Mouse (Mus musculus) gastrocnemius, adult 2 months (tissue): ENCODE data around the gene Vwce. TPM values are rescaled to one million over a fixed set of nuclear protein-coding genes. Genes with fewer than 3 reads are reported as not detected.
A peak's percentile ranks its signal among the peaks of the same experiment; 100 is the strongest.

Source experiments
- DNase-seq: peaks from one replicate; pipeline ENCODE4 v3.0.0; 2022
- H3K27ac ChIP-seq: fragments of 200-600 bp; 2 replicates; pipeline ENCODE4 v1.8.1; 2022; ENCODE audit warnings: mild to moderate bottlenecking
- H3K4me3 ChIP-seq: fragments of 200-600 bp; 2 replicates; pipeline ENCODE4 v1.8.1; 2022; ENCODE audit warnings: mild to moderate bottlenecking, moderate library complexity
- CTCF ChIP-seq: fragments of 200-600 bp; IDR thresholded peaks from 2 replicates; pipeline ENCODE4 v1.8.1; 2022; ENCODE audit warnings: antibody characterized with exemption, mild to moderate bottlenecking, moderate library complexity
- intact Hi-C: fragments of 180-260 bp; cut with DNase I; formaldehyde crosslinking; loops from one replicate; pipeline ENCODE4 v1.15.1; 2025
- total RNA-seq, 2 experiments: library from RNA; stranded (reverse); gene quantifications; 2 replicates each; pipeline ENCODE4 v1.2.3; 2021

The Vwce gene
- total RNA-seq, 2 experiments from 2014 or later: not detected

GRCm38 (mm10) chr19:10605293-10605900, 28.6 kb upstream of the Vwce start, which contains the start of the genes Ddb1 and Tkfc:
Gene Ddb1, plus strand, starts transcription at chr19:10605327.
Gene Tkfc, minus strand, starts transcription at chr19:10605654.
- intact Hi-C loops: loop anchor here (1.0 to 5.0 kb wide), 3 partner anchors 29 to 78 kb away; partner anchors contain the start of genes Cpsf7, Cyb561a3, Sdhaf2 and Tmem138
- peak within 1 kb of the TSS; percentile 100 for H3K4me3 ChIP-seq
- peak; percentile 99 for DNase-seq
- H3K27ac ChIP-seq: peak within 1 kb of the TSS; percentile 98
- peak; percentile 67 for TF ChIP-seq CTCF

GRCm38 (mm10) chr19:10605901-10606622, 28.0 kb upstream of the Vwce start:
- peak overlapping the region; percentile 98 for H3K27ac ChIP-seq
- H3K4me3 ChIP-seq: peak overlapping the region; percentile 100
- DNase-seq: no peak
- intact Hi-C loops: loop anchor here (1.0 to 5.0 kb wide), 3 partner anchors 29 to 79 kb away; partner anchors contain the start of genes Cpsf7, Cyb561a3, Sdhaf2 and Tmem138
- TF ChIP-seq CTCF: no peak

- H3K27ac ChIP-seq: no peak overlapping the region
- no peak overlapping the region for H3K4me3 ChIP-seq
- no peak for TF ChIP-seq CTCF
- DNase-seq: no peak
- intact Hi-C loops: loop anchor here (5.0 kb wide), 1 partner anchor 81 kb away; the partner anchor contains the start of genes Cpsf7 and Sdhaf2
These were observed 25.3 kb upstream of the Vwce start for GRCm38 (mm10) chr19:10608573-10609240.

- Histone ChIP-seq H3K27ac (0 out of 2 replicates have a peak overlapping the region, but pooled peaks have one; percentile 48), H3K4me3 (peak overlapping the region; percentile 68)
- intact Hi-C loops: no loop called here
- no peak for TF ChIP-seq CTCF
- peak; percentile 58 for DNase-seq
These were observed 882 bp downstream of the Vwce start for GRCm38 (mm10) chr19:10634872-10635318.

- Histone ChIP-seq H3K27ac (no peak overlapping the region), H3K4me3 (no peak overlapping the region)
- no peak for DNase-seq
- no peak for TF ChIP-seq CTCF
- intact Hi-C loops: no loop called here
These were observed 3.8 kb downstream of the Vwce start for GRCm38 (mm10) chr19:10637840-10638239.

- intact Hi-C loops: no loop called here
- H3K4me3 ChIP-seq: no peak overlapping the region
- H3K27ac ChIP-seq: no peak overlapping the region
- DNase-seq: no peak
- no peak for TF ChIP-seq CTCF
These were observed 6.1 kb downstream of the Vwce start for GRCm38 (mm10) chr19:10640080-10640479.

GRCm38 (mm10) chr19:10640589-10641378, 6.8 kb downstream of the Vwce start:
- Histone ChIP-seq H3K27ac (no peak overlapping the region), H3K4me3 (no peak overlapping the region)
- intact Hi-C loops: no loop called here
- no peak for DNase-seq
- TF ChIP-seq CTCF: no peak

GRCm38 (mm10) chr19:10645616-10646015, 11.6 kb downstream of the Vwce start:
- peak; percentile 36 for DNase-seq
- no peak overlapping the region for H3K27ac ChIP-seq
- intact Hi-C loops: no loop called here
- H3K4me3 ChIP-seq: no peak overlapping the region
- no peak for TF ChIP-seq CTCF

- intact Hi-C loops: no loop called here
- H3K27ac ChIP-seq: no peak overlapping the region
- H3K4me3 ChIP-seq: no peak overlapping the region
- TF ChIP-seq CTCF: no peak
- DNase-seq: peak; percentile 4
These were observed 14.1 kb downstream of the Vwce start for GRCm38 (mm10) chr19:10648156-10648555.

- no peak overlapping the region for H3K27ac ChIP-seq
- TF ChIP-seq CTCF: no peak
These were observed 22.0 kb downstream of the Vwce start for GRCm38 (mm10) chr19:10656058-10656457.

GRCm38 (mm10) chr19:10657742-10658141, 23.7 kb downstream of the Vwce start:
- peak; percentile 12 for DNase-seq
- H3K27ac ChIP-seq: no peak overlapping the region
- intact Hi-C loops: no loop called here
- H3K4me3 ChIP-seq: no peak overlapping the region
- no peak for TF ChIP-seq CTCF

More at GRCm38 (mm10) chr19:10656058-10656457, 22.0 kb downstream of the Vwce start:
- no peak overlapping the region for H3K4me3 ChIP-seq
- no peak for DNase-seq
- intact Hi-C loops: no loop called here

GRCm38 (mm10) chr19:10658406-10658805, 24.4 kb downstream of the Vwce start:
- TF ChIP-seq CTCF: no peak
- Histone ChIP-seq H3K4me3 (no peak overlapping the region), H3K27ac (no peak overlapping the region)
- no peak for DNase-seq
- intact Hi-C loops: no loop called here
